Mouse (Mus musculus) heart, adult 2 months (tissue): ENCODE results near the gene Zbtb25.

Experiments used
- CTCF ChIP-seq: fragments of 200-600 bp; IDR thresholded peaks from 2 replicates; pipeline ENCODE4 v1.8.1; 2022; ENCODE audit warnings: antibody characterized with exemption, mild to moderate bottlenecking, moderate library complexity
- EP300 ChIP-seq: fragments of 200-500 bp; IDR thresholded peaks from 2 replicates; pipeline ENCODE4 v1.6.1; 2011; ENCODE audit warnings: low read depth, low read length, control low read depth; ENCODE audit not compliant: insufficient read depth
- POLR2A ChIP-seq: fragments of 200-500 bp; IDR thresholded peaks from 2 replicates; pipeline ENCODE4 v1.6.1; 2011; ENCODE audit warnings: mild to moderate bottlenecking, low read depth, low read length, control low read depth; ENCODE audit not compliant: insufficient read depth

DNA sequence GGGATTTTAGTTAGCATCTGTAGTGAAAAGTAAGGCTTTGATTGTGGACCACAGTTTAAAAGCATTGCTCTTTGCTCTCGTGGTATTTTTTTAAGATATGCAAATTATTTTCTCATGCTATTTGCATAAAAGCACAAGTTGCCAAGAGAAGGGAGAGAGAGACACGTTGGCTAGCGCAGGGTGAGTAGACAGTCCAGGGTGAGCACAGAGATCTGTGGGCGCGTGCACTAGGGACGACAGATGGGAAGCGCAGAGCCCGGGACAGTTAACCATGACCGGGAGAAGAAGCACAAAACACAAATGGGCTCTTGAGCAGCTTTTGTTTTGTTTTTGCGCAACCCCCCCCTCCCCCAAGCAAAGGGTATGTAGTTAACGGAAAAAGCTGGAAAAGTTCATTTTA, 19.4 kb upstream of the Zbtb25 start:
- no peak for TF ChIP-seq CTCF
- TF ChIP-seq POLR2A: no peak
- no peak for TF ChIP-seq EP300
